Mouse (Mus musculus) cerebellum, postnatal 10 days (tissue): Measurements from ENCODE around the gene Ifit3b.
A peak's percentile ranks its signal among the peaks of the same experiment; 100 is the strongest.
"Not testable (repeated sequence)": the region's sequence is repeated elsewhere in the genome, so short reads cannot be mapped to it uniquely, and the experiment has no call there.

Experiments used
- DNase-seq, 2 experiments: peaks; one replicate each; pipeline ENCODE4 v3.0.0; 2021; ENCODE audit warnings: mixed read lengths in 2 of 2

Ifit3b gene

DNA sequence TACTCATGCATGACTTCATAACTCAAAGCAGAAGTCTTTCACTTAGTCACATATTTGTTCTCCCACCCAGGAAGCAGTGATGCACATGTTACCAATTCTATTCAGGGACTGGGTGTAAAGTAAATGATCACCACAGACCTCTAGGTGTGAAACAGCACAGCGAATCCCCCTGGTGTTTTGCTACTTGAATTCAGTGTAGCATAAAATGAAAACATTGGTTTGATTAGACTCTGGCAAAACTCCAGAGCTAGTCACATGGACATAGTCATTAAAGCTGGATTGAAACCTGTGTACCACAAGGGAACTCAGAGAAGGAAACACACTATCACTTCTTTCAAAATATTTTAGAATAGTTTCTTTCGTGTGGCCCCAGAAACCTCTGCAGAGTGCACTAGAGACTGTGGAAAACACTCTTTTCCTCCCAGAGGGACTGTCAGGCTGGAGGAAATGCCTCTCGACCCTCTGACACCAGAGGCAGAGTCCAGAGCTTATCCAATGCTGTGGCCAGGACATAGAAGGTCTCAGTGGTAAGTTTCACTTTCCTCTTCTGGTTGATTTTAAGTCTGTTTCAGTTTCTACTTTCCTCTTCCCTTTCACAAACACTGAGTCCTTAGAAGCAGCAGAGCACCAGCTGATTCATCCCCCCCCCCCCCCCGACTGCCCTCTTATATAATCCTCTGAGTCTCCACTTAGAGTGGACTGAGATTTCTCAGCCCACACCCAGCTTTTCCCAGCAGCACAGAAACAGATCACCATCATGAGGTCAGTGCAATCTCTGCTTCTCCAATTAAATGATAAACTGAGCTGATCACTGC is at the start of gene Ifit3b:
Gene Ifit3b, plus strand, starts transcription at position 734 of the 815 bp plus-strand sequence.
- not testable (repeated sequence) for DNase-seq

DNA sequence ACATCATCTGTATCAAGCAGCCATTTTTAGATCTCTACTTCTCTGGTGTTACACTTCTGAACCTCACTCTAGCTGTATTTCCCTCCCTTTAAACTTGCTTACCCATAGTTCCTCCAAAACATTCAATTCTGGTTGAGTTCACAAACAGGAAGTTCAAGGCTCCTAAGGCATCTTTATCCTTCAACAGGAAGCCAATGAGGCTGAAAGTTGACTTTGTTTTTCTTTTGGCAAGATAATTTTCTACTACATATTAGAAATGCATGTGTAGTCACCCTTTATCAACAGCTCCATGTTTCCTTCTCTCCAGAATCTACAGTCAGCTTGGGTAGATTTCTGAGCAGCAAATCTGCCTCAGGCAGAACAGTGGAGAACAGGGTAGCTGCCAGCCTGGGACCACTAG is 45.2 kb upstream of the Ifit3b start:
- DNase-seq: no peak

DNA sequence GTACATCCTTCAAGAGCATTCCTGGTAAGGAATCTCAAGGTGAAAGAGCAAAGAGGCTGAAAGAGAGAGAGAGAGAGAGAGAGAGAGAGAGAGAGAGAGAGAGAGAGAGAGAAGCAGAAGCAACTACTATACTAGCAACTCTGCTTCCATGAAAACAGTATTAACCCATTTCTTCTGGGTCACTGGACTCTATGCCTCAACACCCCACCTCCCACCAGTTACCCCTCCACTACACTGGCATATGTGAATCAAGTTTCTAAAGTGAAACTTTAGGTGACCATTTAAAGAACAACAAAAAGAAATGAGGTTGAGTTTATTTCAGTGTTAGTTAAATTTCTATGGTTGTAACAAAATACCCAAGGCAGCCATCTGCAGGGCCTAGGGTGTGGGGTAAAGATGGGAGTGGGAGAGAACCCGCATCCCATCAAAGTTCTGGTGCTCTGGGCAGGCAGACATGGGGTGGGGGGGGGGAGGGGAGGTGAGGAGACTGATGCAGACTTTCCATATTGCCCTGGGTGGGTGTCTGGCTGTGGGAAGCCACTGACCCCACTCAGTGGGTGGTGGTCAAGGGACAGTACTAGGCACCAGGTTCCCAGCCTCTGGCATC is 41.5 kb upstream of the Ifit3b start:
- DNase-seq: no peak

GRCm38 (mm10) chr19:34568988-34569895 is 38.5 kb upstream of the Ifit3b start:
- DNase-seq: no peak

- no peak for DNase-seq
Measured at GRCm38 (mm10) chr19:34569896-34570476, 37.8 kb upstream of the Ifit3b start.

DNA sequence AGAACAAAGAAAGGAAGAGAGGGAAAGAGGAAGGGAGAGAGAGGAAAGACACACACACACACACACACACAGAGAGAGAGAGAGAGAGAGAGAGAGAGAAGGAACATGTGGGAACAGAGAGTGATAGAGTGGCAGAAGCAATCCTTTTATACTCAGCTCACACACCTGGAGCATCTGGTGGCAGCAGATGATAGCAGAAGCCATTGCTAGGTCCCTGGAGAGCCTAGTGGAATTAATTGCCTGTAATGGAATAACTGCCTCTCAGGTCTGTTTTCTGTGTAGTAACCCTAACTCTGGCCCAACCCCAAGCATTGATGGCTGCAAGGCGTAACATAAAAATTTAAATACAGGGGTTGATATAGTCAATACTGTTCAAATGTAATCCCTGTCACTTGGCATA is 36.7 kb upstream of the Ifit3b start:
- DNase-seq: no peak

DNA sequence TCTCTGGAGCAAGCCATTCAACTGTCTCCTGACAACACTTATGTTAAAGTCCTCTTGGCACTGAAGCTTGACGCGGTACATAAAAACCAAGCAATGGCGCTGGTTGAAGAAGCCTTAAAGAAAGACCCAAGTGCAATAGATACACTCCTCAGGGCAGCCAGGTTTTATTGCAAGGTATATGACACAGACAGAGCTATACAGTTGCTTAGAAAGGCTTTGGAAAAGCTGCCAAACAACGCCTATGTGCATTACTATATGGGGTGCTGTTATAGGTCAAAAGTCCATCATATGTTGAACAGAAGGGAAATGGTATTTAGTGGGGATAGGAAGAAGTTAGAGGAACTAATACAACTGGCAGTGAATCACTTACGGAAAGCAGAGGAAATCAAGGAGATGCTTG is 34.1 kb upstream of the Ifit3b start:
- DNase-seq: no peak

- DNase-seq: no peak
Measured at GRCm38 (mm10) chr19:34577121-34577520, 30.6 kb upstream of the Ifit3b start.

GRCm38 (mm10) chr19:34582696-34583095 is 25.1 kb upstream of the Ifit3b start:
- DNase-seq: not testable (repeated sequence)

GRCm38 (mm10) chr19:34583126-34583766 is 24.5 kb upstream of the Ifit3b start, which contains the start of gene Ifit3:
Ifit3 (plus strand) TSS chr19:34583531.
- not testable (repeated sequence) for DNase-seq

DNA sequence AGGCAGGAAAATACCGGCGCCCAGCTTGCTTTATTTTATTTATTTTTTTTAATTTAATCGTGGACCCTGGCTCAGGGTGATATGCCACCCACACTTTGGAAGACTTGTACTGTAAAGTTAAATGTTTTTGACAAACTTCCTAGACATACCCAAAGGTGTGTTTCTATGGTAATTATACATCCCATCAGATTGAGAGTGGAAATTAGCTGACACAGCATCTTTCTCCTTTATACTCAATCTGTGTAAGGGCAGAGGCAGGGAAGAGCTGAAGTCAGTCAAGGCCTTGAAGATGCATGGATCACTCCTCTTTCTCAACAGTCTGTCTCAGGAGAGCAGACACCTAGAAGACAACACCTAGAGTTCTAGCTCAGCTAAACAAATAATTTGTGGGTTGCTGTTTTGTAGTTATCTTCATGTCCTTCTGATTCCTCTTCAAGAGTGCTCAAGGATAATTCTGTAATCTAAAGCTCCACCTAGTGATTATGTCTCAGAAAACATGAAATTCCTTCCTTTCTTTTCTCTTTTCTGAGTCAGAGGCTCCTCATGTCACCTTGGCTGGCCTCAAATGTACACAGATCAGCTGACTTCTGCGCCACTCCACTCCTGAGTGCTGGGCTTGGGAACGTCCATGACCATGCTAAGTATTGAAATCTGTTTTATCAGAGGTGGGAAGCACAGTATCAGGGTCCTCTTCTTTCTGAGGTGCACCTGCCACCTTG is 21.9 kb upstream of the Ifit3b start:
- not testable (repeated sequence) for DNase-seq

GRCm38 (mm10) chr19:34587898-34588692 is 19.7 kb upstream of the Ifit3b start:
- DNase-seq: not testable (repeated sequence)

GRCm38 (mm10) chr19:34588959-34589358 is 18.8 kb upstream of the Ifit3b start:
- DNase-seq: no peak

- DNase-seq: no peak
Measured at GRCm38 (mm10) chr19:34593456-34593855, 14.3 kb upstream of the Ifit3b start.

- DNase-seq: not testable (repeated sequence)
Measured at GRCm38 (mm10) chr19:34594523-34594922, 13.2 kb upstream of the Ifit3b start.

DNA sequence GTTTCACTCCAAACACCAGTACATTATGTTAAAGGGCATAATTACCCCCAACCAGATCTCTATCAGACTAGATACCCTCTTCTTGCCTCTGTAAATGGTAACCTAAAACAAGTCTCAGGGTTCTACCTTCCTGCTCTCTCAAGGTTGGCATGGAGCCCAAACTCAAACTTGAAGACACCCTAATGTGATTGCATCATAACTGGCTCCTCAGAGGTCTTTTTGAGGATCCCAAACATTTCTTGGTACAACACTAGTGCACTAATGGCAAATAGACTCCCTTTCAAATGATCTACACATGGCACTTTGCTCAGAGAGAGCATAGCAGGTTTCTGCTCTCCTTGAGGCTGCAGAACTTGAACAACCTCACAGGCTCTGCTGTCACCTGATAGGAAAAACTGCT is 11.0 kb upstream of the Ifit3b start:
- DNase-seq: peak; percentile 9 to 21

- DNase-seq: peak; percentile 83 to 85
Measured at GRCm38 (mm10) chr19:34598341-34598740, 9.4 kb upstream of the Ifit3b start.

DNA sequence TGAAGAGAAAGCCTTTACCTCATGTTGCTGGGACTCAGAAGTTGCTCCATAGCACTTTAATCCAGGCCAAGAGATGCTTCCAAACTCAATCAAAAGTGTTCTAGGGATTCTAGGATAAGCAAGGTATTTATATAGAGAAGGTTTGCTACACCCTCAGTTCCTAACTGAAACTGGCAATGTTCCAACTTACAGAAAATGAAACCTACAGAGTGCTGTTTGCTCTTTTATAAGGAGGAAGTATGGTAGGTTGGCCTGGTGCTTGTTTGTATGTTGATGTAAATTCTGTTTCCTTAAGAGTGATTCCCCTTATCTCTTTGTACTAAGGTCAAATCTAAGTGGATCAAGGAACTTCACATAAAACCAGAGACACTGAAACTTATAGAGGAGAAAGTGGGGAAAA is 8.5 kb upstream of the Ifit3b start:
- DNase-seq: peak in 1 of 2 experiments; percentile 15

GRCm38 (mm10) chr19:34601888-34602287 is 5.9 kb upstream of the Ifit3b start, which contains the start of gene Ifit1bl1:
Ifit1bl1 (minus strand) TSS chr19:34601956.
- DNase-seq: not testable (repeated sequence)

- no peak for DNase-seq
Measured at GRCm38 (mm10) chr19:34605472-34605871, 2.3 kb upstream of the Ifit3b start.
